Comparison of ENCODE assay signal across 23 mouse cellular contexts in the genomic region with DNA sequence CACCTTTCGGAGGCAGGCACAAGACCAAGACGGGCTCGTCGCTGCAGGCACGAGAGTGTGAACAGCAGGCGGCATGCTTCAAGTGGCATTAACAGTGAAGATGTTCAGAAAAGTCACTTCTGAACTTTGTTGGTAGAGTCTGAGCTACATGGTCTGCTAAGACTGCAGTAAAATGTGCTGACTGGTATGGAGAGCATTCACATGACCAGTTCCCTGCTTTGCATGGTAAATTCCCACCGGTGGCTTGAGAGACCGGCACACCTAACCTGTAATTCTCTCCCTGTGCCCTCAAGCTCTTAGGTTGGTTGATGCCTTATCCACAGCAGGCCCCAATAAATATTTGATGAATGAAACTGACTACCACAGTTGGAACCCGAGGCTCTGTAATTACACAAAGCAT.
"Had no signal": no experiment of that assay in that cellular context is flagged by ENCODE, and none has a peak within 500 bp of the region (broad histone marks: within the 10 kb centered on the region; RNA-seq: fewer than 3 reads in every experiment).

No protein-coding gene starts in this region.

- H3K27me3 ChIP-seq: liver, embryonic 15.5 days; lung, embryonic 15.5 days; megakaryocyte, embryonic 14.5 days; midbrain, embryonic 13.5 days; midbrain, embryonic 15.5 days; neural tube, embryonic 13.5 days; neural tube, embryonic 15.5 days had no signal

- H3K9ac ChIP-seq: liver, embryonic 15.5 days; liver, postnatal 0 days; lung, embryonic 15.5 days; midbrain, embryonic 13.5 days; midbrain, embryonic 15.5 days; neural tube, embryonic 13.5 days; neural tube, embryonic 15.5 days had no signal

- H3K4me1 ChIP-seq: liver, embryonic 15.5 days; lung, embryonic 15.5 days; megakaryocyte, embryonic 14.5 days; midbrain, embryonic 13.5 days; midbrain, embryonic 15.5 days; neural tube, embryonic 13.5 days; neural tube, embryonic 15.5 days had no signal

- H3K36me3 ChIP-seq: liver, embryonic 15.5 days; lung, embryonic 15.5 days had no signal

- H3K4me3 ChIP-seq: liver, embryonic 15.5 days; lung, embryonic 15.5 days; megakaryocyte, embryonic 14.5 days; midbrain, embryonic 10.5 days; midbrain, embryonic 13.5 days; midbrain, embryonic 15.5 days; myocyte; neural tube, embryonic 13.5 days; neural tube, embryonic 15.5 days had no signal

- ATAC-seq: liver, postnatal 0 days; lung, postnatal 0 days; midbrain, embryonic 13.5 days; midbrain, embryonic 15.5 days had no signal

- H3K4me2 ChIP-seq: liver, embryonic 15.5 days; lung, embryonic 15.5 days; midbrain, embryonic 13.5 days; midbrain, embryonic 15.5 days; neural tube, embryonic 13.5 days; neural tube, embryonic 15.5 days had no signal

- H3K27ac ChIP-seq: liver, embryonic 15.5 days; lung, embryonic 15.5 days; macrophage; midbrain, embryonic 10.5 days; midbrain, embryonic 13.5 days; midbrain, embryonic 15.5 days; neural tube, embryonic 13.5 days; neural tube, embryonic 15.5 days had no signal

- DNase-seq: liver, postnatal 0 days; lung, adult 2 months; lung, postnatal 14 days; lung, postnatal 36 days; retina, postnatal 1 day; right cerebral cortex, adult 18-20 months; right cerebral cortex, postnatal 25 days; right cerebral cortex, postnatal 4 days; spleen, adult 18-20 months; thymus, adult 2 months; thymus, postnatal 25 days; thymus, postnatal 4 days had no signal

- H3K9me3 ChIP-seq: liver, embryonic 15.5 days; lung, embryonic 15.5 days; megakaryocyte, embryonic 14.5 days; midbrain, embryonic 10.5 days; midbrain, embryonic 13.5 days; midbrain, embryonic 15.5 days; neural tube, embryonic 13.5 days; neural tube, embryonic 15.5 days had no signal
